Comparison of ENCODE assay signal across 8 mouse cellular contexts in the genomic region with DNA sequence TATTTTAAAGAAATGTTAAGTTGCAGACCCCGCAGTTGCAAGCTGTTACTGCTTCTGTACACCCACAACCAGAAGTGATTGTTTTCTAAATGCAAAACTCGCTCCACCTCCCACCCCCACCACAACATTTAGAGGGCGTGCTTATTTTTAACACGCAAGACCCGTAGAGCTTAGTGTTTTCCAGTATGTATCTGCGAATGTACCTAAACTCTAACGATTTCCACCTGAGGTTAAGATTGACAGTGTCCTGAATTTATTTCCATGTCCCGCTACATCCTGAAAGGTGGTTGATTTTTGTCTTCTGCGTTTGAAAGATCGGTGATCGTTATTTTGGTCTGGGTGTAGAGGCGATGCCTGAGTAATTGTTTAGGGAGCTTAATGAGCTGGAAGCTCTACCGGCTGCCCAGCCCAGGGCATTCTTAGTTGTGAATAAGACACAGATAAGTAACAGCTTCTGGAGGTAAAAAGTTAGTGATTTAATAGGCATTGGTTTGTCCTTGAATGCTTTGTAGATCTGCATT. TPM values are rescaled to one million over a fixed set of nuclear protein-coding genes. Genes with fewer than 3 reads are reported as not detected.
DNase-seq lines count a peak whose midpoint lies in the region; ATAC-seq and TF ChIP-seq lines count a peak whose summit lies in the region.

No protein-coding gene starts in this region.

- H3K4me2 ChIP-seq in forebrain, embryonic 12.5 days, result peak overlapping the region; percentile 95
- peak overlapping the region; percentile 94 for H3K4me2 ChIP-seq in neural tube, embryonic 13.5 days

- DNase-seq in frontal cortex, adult 2 months (ENCODE audit: extremely low spot score in 1 of 2, low spot score in 1 of 2), result peak; percentile 72 to 80
- no peak for DNase-seq in limb, embryonic 10.5 days (ENCODE audit: low spot score)
- DNase-seq in left cerebral cortex, postnatal 10 days (ENCODE audit: extremely low spot score in 1 of 2, low spot score in 2 of 2), result no peak

- no peaks in the 10 kb centered on the region for H3K9me3 ChIP-seq in E14TG2a.4 (ENCODE audit: low read length)
- H3K9me3 ChIP-seq in forebrain, embryonic 12.5 days, result no peaks in the 10 kb centered on the region
- H3K9me3 ChIP-seq in limb, embryonic 10.5 days (replicated peaks), result no peaks in the 10 kb centered on the region
- no peaks in the 10 kb centered on the region for H3K9me3 ChIP-seq in neural tube, embryonic 13.5 days

- WGBS in forebrain, embryonic 12.5 days, result 2% methylated on average over 13 of the region's 13 CpGs
- 7% methylated on average over 13 of the region's 13 CpGs for WGBS in limb, embryonic 10.5 days
- WGBS in neural tube, embryonic 13.5 days, result 3% methylated on average over 13 of the region's 13 CpGs

- no peak overlapping the region for H3K27ac ChIP-seq in forebrain, embryonic 12.5 days
- H3K27ac ChIP-seq in limb, embryonic 10.5 days, result no peak overlapping the region
- H3K27ac ChIP-seq in neural tube, embryonic 13.5 days (replicated peaks), result no peak overlapping the region

- ATAC-seq in frontal cortex, adult (ENCODE audit: low TSS enrichment), result no peak; the same call in 1 of the 2 replicates
- no peak for ATAC-seq in forebrain, embryonic 12.5 days (ENCODE audit: low FRiP score)
- ATAC-seq in neural tube, embryonic 13.5 days (ENCODE audit: low read depth), result peak; percentile 6; the same call in 1 of the 2 replicates
- no peak for ATAC-seq in megakaryocyte-erythroid progenitor cell, adult 5-6 weeks (replicated peaks; ENCODE audit: low FRiP score, low TSS enrichment, poor library complexity, severe bottlenecking)

- peaks cover 8% of the 10 kb centered on the region; the same call in 1 of the 2 replicates for H3K27me3 ChIP-seq in E14TG2a.4 (ENCODE audit: insufficient read depth, low read length)
- H3K27me3 ChIP-seq in forebrain, embryonic 12.5 days, result peaks cover 43% of the 10 kb centered on the region
- peaks cover 62% of the 10 kb centered on the region for H3K27me3 ChIP-seq in limb, embryonic 10.5 days (ENCODE audit: low read depth, poor library complexity, severe bottlenecking)
- H3K27me3 ChIP-seq in neural tube, embryonic 13.5 days, result peaks cover 53% of the 10 kb centered on the region

- peak overlapping the region; percentile 58 for H3K9ac ChIP-seq in forebrain, embryonic 12.5 days
- H3K9ac ChIP-seq in neural tube, embryonic 13.5 days, result peak overlapping the region; percentile 68

- no peaks in the 10 kb centered on the region for H3K36me3 ChIP-seq in E14TG2a.4 (ENCODE audit: insufficient read depth, low read length)
- H3K36me3 ChIP-seq in forebrain, embryonic 12.5 days (replicated peaks), result no peaks in the 10 kb centered on the region
- no peaks in the 10 kb centered on the region for H3K36me3 ChIP-seq in limb, embryonic 10.5 days
- no peaks in the 10 kb centered on the region for H3K36me3 ChIP-seq in neural tube, embryonic 13.5 days

- no peak for TF ChIP-seq CTCF in E14TG2a.4 (conservative IDR thresholded peaks at IDR 0.05; ENCODE audit: low read length)

- H3K4me1 ChIP-seq in E14TG2a.4 (replicated peaks; ENCODE audit: low read depth, low read length), result peaks cover 58% of the 10 kb centered on the region
- H3K4me1 ChIP-seq in forebrain, embryonic 12.5 days, result peaks cover 16% of the 10 kb centered on the region
- H3K4me1 ChIP-seq in limb, embryonic 10.5 days, result peaks cover 20% of the 10 kb centered on the region
- H3K4me1 ChIP-seq in neural tube, embryonic 13.5 days (replicated peaks), result peaks cover 19% of the 10 kb centered on the region

- H3K4me3 ChIP-seq in E14TG2a.4 (replicated peaks; ENCODE audit: low read length), result peak overlapping the region; percentile 87
- H3K4me3 ChIP-seq in forebrain, embryonic 12.5 days (replicated peaks), result peak overlapping the region; percentile 75
- H3K4me3 ChIP-seq in limb, embryonic 10.5 days, result peak overlapping the region; percentile 77
- peak overlapping the region; percentile 70 for H3K4me3 ChIP-seq in neural tube, embryonic 13.5 days

- intact Hi-C loops in left cerebral cortex, postnatal 10 days (cut with DNase I), result no loop called here

RNA-seq across cellular contexts. Expression of a gene that starts 1.6 kb away (rescaled TPM):
- 70.1 and 73.5 TPM in 2 replicates for polyA plus RNA-seq in frontal cortex, adult 2 months (2012; rRNA removed)
- 6.3 and 8.2 TPM in 2 replicates for polyA plus RNA-seq in forebrain, embryonic 12.5 days (2016; fragmentation: Nextera tagmentation; extraction: Ambion mirVana)
- polyA plus RNA-seq in limb, embryonic 10.5 days (2016; fragmentation: Nextera tagmentation; extraction: Ambion mirVana), result 1.4 and 3.3 TPM in 2 replicates
- 15.3 and 17.8 TPM in 2 replicates for polyA plus RNA-seq in neural tube, embryonic 13.5 days (2015; fragmentation: Nextera tagmentation; extraction: Ambion mirVana)
- 39.3 and 41.9 TPM in 2 replicates for total RNA-seq in megakaryocyte-erythroid progenitor cell, adult 5-6 weeks (2014; fragmentation: Nextera tagmentation)
- 58.8 and 64.9 TPM in 2 replicates for total RNA-seq in megakaryocyte-erythroid progenitor cell, adult 5-6 weeks (2017)
- 10 to 100 TPM; 47.0 to 52.5 TPM for total RNA-seq in left cerebral cortex, postnatal 10 days (2021)

Comparison
In these comparisons a context has a peak if more than half of its experiments do, and no peak if none do; other contexts are left out.
1. DNase-seq: peak in frontal cortex, adult 2 months (2 of 2); none in limb, embryonic 10.5 days (single experiment) and left cerebral cortex, postnatal 10 days (0 of 2).
2. Peak in every context shown above with its lines, with median percentiles within 50 percentile points of each other: H3K4me3 ChIP-seq.